Mouse (Mus musculus): ENCODE measurements at regions not wholly inside any gene's neighbourhood (a gene's known extent, or its start where the extent isn't known, plus 50 kb on each side); places are given as distances from the start of the nearest gene placed in this dataset.

DNA sequence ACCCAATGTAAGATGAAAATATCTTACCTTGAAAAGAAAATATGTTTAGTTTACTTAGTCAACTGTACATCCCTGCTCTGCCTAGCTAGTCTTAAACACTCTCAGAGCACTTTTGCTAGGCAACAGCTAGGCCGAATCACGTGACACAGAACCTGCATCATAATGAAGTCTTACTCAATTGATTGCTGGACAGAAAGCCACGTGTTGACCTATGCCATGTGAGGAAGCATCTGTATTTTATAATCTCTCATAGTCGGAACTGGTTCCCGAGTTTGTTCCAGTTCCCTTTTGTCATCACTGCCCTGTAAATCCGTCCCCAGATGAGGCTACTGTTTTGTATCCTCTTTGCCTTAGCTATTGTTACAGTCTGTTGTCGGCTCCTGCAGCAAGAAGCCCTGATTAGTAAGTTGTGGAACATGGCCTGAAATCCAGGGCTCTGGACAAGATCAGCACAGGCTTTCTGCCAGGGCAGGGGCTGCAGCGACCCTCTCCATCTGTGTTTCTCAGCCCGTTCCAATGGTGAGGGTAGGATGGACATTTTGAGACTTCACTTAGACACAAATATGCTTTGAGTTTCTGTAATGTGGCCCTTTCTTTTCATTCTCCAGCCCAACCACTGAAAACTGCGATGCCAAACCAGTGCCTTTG is 883.9 kb upstream of the Car8 start:
- TF ChIP-seq CTCF (conservative IDR thresholded peaks at IDR 0.05; ENCODE audit: insufficient read depth, insufficient read length, low read depth, low read length) (no peak), POLR2A (IDR thresholded peaks at IDR 0.05; ENCODE audit: low read depth, low read length) (no peak)

Measured in kidney, adult 2 months (tissue).